Mouse (Mus musculus) liver, embryonic 13.5 days (tissue): ENCODE results near the gene 2410137M14Rik. TPM values are rescaled to one million over a fixed set of nuclear protein-coding genes. Genes with fewer than 3 reads are reported as not detected.
"Not testable (repeated sequence)": the region's sequence is repeated elsewhere in the genome, so short reads cannot be mapped to it uniquely, and the experiment has no call there.

ENCODE experiments used
- ATAC-seq: fragments of 200-750 bp; cut with Nextera tagmentation; 2 replicates; pipeline ENCODE4 v1.8.0; 2017; ENCODE audit warnings: low read depth, mild to moderate bottlenecking, moderate number of reproducible peaks, moderate library complexity
- DNase-seq: peaks from one replicate; pipeline ENCODE4 v3.0.0; 2022
- H3K27ac ChIP-seq: fragments of 300-500 bp; sonication (generic); 2 replicates; pipeline ENCODE4 v1.5.1; 2015; ENCODE audit warnings: moderate library complexity, mild to moderate bottlenecking, inconsistent platforms
- H3K27me3 ChIP-seq: fragments of 300-500 bp; sonication (generic); 2 replicates; pipeline ENCODE4 v1.6.1; 2015; ENCODE audit warnings: mild to moderate bottlenecking, inconsistent platforms
- H3K36me3 ChIP-seq: fragments of 300-500 bp; sonication (generic); 2 replicates; pipeline ENCODE4 v1.6.1; 2015; ENCODE audit warnings: mild to moderate bottlenecking, inconsistent platforms
- H3K4me1 ChIP-seq: fragments of 300-500 bp; sonication (generic); replicated peaks from 2 replicates; pipeline ENCODE4 v1.6.1; 2015; ENCODE audit warnings: inconsistent platforms
- H3K4me2 ChIP-seq: fragments of 300-500 bp; sonication (generic); 2 replicates; pipeline ENCODE4 v1.6.1; 2015; ENCODE audit warnings: inconsistent platforms, mild to moderate bottlenecking, moderate library complexity
- H3K4me3 ChIP-seq: fragments of 300-500 bp; sonication (generic); replicated peaks from 2 replicates; pipeline ENCODE4 v1.5.1; 2015; ENCODE audit warnings: mild to moderate bottlenecking, inconsistent platforms
- H3K9ac ChIP-seq: fragments of 300-500 bp; sonication (generic); 2 replicates; pipeline ENCODE4 v1.6.1; 2015; ENCODE audit warnings: mild to moderate bottlenecking, inconsistent platforms
- H3K9me3 ChIP-seq: fragments of 300-500 bp; sonication (generic); replicated peaks from 2 replicates; pipeline ENCODE4 v1.6.1; 2016; ENCODE audit warnings: inconsistent platforms
- WGBS: fragments of 180-500 bp; shearing (Covaris S2); methylation state at CpG from one replicate; pipeline ENCODE4 v1.1.7; 2015; ENCODE audit not compliant: insufficient replicate concordance; 5-methylcytosine and 5-hydroxymethylcytosine counted together
- polyA plus RNA-seq: library from polyadenylated mRNA; unstranded; fragments of >200 nt; fragmentation: Nextera tagmentation; extraction: Ambion mirVana; gene quantifications from 2 replicates; pipeline ENCODE4 v1.2.1, GENCODE M21; 2015

Gene 2410137M14Rik
- polyA plus RNA-seq = not detected in 2 replicates

DNA sequence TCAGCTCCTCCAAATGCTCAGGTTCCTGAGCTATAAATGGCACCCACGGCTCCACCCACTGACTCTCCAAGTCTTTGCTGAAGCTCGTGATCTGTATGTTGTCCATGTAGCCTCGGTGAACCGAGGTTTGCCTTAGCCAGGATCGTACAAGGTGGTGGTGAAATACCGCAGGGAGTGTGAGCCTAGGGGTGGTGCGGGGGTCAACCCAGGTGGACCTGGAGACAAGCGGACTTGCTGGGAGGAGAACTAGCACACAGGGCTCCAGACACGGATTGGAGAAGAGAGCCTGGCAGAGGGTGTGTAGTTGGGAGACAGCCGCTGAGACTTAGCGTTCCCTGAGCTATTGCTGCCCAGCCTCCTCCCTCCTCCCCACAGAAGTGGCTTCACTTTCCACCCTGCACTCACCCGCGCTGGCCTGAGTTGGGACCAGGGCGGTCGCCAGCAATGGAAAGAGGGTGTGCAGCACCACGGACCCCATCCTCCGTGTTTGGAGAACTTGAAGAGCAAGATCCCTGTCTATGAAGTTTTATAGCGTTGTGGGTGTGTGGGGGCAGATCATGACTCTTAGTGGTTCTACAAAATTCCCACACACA lies at the start of gene 2410137M14Rik:
TSS of gene 2410137M14Rik (minus strand) at position 17 of the 593 bp plus-strand sequence.
- H3K9me3 ChIP-seq = no peaks in the 10 kb centered on the region
- 7% methylated on average over 18 of the region's 18 CpGs for WGBS
- no peak within 1 kb of the TSS for H3K27ac ChIP-seq
- peaks cover 40% of the 10 kb centered on the region for H3K27me3 ChIP-seq
- DNase-seq (no peak), ATAC-seq (no peak)
- peaks cover 3% of the 10 kb centered on the region; the same call in 1 of the 2 replicates for H3K4me1 ChIP-seq
- H3K4me2 ChIP-seq = peak within 1 kb of the TSS; percentile 37
- no peaks in the 10 kb centered on the region for H3K36me3 ChIP-seq
- H3K9ac ChIP-seq = no peak within 1 kb of the TSS
- no peak within 1 kb of the TSS for H3K4me3 ChIP-seq

GRCm38 (mm10) chr17:37029162-37029561 lies 48.1 kb upstream of the 2410137M14Rik start:
- H3K27ac ChIP-seq = no peak overlapping the region

GRCm38 (mm10) chr17:37028683-37029120 lies 47.7 kb upstream of the 2410137M14Rik start:
- peak; percentile 91 for ATAC-seq
- H3K4me1 ChIP-seq = peaks cover 4% of the 10 kb centered on the region
- no peak overlapping the region for H3K27ac ChIP-seq
- WGBS = 2% methylated on average over 14 of the region's 14 CpGs
- H3K36me3 ChIP-seq = no peaks in the 10 kb centered on the region
- H3K4me2 ChIP-seq = peak overlapping the region; percentile 58
- no peaks in the 10 kb centered on the region for H3K9me3 ChIP-seq
- H3K9ac ChIP-seq = peak overlapping the region; percentile 41; the same call in 1 of the 2 replicates
- H3K4me3 ChIP-seq = peak overlapping the region; percentile 53
- DNase-seq = peak; percentile 56
- no peaks in the 10 kb centered on the region for H3K27me3 ChIP-seq

More at GRCm38 (mm10) chr17:37029162-37029561, 48.1 kb upstream of the 2410137M14Rik start:
- Histone ChIP-seq H3K27me3 (no peaks in the 10 kb centered on the region), H3K9me3 (no peaks in the 10 kb centered on the region), H3K4me3 (peak overlapping the region; percentile 53), H3K36me3 (no peaks in the 10 kb centered on the region), H3K4me2 (peak overlapping the region; percentile 58), H3K4me1 (peaks cover 4% of the 10 kb centered on the region), H3K9ac (no peak overlapping the region; the same call in 1 of the 2 replicates)
- no peak for ATAC-seq
- 68% methylated on average over 8 of the region's 8 CpGs for WGBS
- no peak for DNase-seq

- 25% methylated on average over 10 of the region's 10 CpGs for WGBS
- Histone ChIP-seq H3K4me3 (peak overlapping the region; percentile 53; the same call in 1 of the 2 replicates), H3K36me3 (no peaks in the 10 kb centered on the region), H3K27me3 (no peaks in the 10 kb centered on the region), H3K9me3 (no peaks in the 10 kb centered on the region), H3K4me1 (peaks cover 4% of the 10 kb centered on the region), H3K9ac (0 out of 2 replicates have a peak overlapping the region, but pooled peaks have one; percentile 41), H3K4me2 (peak overlapping the region; percentile 58), H3K27ac (peak overlapping the region; percentile 63)
- no peak for DNase-seq
- ATAC-seq = no peak
Measured at GRCm38 (mm10) chr17:37028212-37028611, 47.2 kb upstream of the 2410137M14Rik start.

- ATAC-seq (no peak), DNase-seq (no peak)
- no peaks in the 10 kb centered on the region for H3K36me3 ChIP-seq
- no peaks in the 10 kb centered on the region for H3K27me3 ChIP-seq
- H3K4me2 ChIP-seq = no peak overlapping the region
- no peak overlapping the region for H3K4me3 ChIP-seq
- no peak overlapping the region for H3K27ac ChIP-seq
- no peak overlapping the region for H3K9ac ChIP-seq
- no peaks in the 10 kb centered on the region for H3K9me3 ChIP-seq
- 81% methylated on average over 4 of the region's 4 CpGs for WGBS
- peaks cover 4% of the 10 kb centered on the region for H3K4me1 ChIP-seq
Measured at GRCm38 (mm10) chr17:37027486-37027885, 46.4 kb upstream of the 2410137M14Rik start.

DNA sequence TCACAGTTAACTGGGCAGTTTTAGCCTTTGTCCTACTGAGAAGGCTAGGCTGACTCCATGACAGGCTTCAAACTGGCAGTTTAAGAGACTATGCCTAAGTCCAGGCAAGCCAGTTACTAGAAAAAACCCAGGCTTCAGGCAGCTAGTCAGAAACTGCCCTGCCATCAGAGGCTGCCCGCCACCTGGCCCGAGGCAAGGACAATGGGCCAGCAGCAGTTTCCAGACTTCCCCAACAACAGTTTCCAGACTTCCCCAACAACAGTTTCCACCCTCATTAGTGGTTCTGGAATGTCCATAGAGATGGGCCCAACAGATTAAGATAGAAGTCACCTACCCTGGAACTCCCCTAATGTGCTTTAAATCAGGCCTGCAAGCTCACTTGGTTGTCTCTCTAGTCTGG lies 45.4 kb upstream of the 2410137M14Rik start:
- no peak for ATAC-seq
- Histone ChIP-seq H3K4me2 (no peak overlapping the region), H3K36me3 (no peaks in the 10 kb centered on the region), H3K4me1 (peaks cover 4% of the 10 kb centered on the region), H3K27me3 (no peaks in the 10 kb centered on the region), H3K4me3 (no peak overlapping the region), H3K9me3 (no peaks in the 10 kb centered on the region), H3K27ac (no peak overlapping the region), H3K9ac (no peak overlapping the region)
- WGBS = 73% methylated on average over 2 of the region's 2 CpGs
- DNase-seq = no peak

GRCm38 (mm10) chr17:37022628-37023576 lies 41.9 kb upstream of the 2410137M14Rik start, which contains the start of gene Mog:
Gene Mog, minus strand, starts transcription at chr17:37023398.
- Histone ChIP-seq H3K4me2 (no peak within 1 kb of the TSS), H3K9me3 (no peaks in the 10 kb centered on the region), H3K36me3 (no peaks in the 10 kb centered on the region), H3K9ac (no peak within 1 kb of the TSS), H3K4me1 (no peaks in the 10 kb centered on the region), H3K27ac (no peak within 1 kb of the TSS), H3K4me3 (no peak within 1 kb of the TSS), H3K27me3 (no peaks in the 10 kb centered on the region)
- WGBS = 56% methylated on average over 9 of the region's 9 CpGs
- no peak for ATAC-seq
- no peak for DNase-seq

- not testable (repeated sequence) for H3K27me3 ChIP-seq
Measured at GRCm38 (mm10) chr17:37019242-37019641, 38.2 kb upstream of the 2410137M14Rik start.

DNA sequence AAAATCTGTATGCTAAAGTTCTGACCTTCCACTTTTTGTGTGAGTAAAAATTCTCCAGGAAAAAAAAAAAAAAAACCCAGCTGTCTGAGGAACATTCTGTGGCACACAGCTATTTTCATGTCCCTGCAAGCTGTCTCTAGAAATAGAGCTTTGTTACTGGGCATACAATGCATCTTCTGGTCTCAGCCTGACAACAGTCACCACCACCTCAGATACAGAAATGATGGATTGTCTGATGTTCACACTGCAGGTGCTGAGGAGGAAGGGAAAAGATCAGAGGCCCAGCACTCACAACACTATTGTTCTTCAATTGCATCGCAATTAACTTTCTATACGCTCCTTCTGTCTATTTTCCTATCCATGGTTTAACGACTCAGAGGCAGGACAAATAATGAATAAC lies 37.3 kb upstream of the 2410137M14Rik start:
- no peaks in the 10 kb centered on the region for H3K27me3 ChIP-seq
- no peaks in the 10 kb centered on the region for H3K9me3 ChIP-seq
- no peak overlapping the region for H3K9ac ChIP-seq
- 72% methylated on average over 3 of the region's 3 CpGs for WGBS
- H3K36me3 ChIP-seq = no peaks in the 10 kb centered on the region
- H3K27ac ChIP-seq = no peak overlapping the region
- H3K4me1 ChIP-seq = no peaks in the 10 kb centered on the region
- H3K4me3 ChIP-seq = no peak overlapping the region
- no peak for ATAC-seq
- DNase-seq = no peak
- H3K4me2 ChIP-seq = no peak overlapping the region

More at GRCm38 (mm10) chr17:37019242-37019641, 38.2 kb upstream of the 2410137M14Rik start:
- H3K9ac ChIP-seq, H3K9me3 ChIP-seq, H3K27ac ChIP-seq, H3K4me1 ChIP-seq, DNase-seq, ATAC-seq, H3K4me3 ChIP-seq, H3K36me3 ChIP-seq, H3K4me2 ChIP-seq: not testable (repeated sequence)
- WGBS = 65% methylated on average over 5 of the region's 5 CpGs

DNA sequence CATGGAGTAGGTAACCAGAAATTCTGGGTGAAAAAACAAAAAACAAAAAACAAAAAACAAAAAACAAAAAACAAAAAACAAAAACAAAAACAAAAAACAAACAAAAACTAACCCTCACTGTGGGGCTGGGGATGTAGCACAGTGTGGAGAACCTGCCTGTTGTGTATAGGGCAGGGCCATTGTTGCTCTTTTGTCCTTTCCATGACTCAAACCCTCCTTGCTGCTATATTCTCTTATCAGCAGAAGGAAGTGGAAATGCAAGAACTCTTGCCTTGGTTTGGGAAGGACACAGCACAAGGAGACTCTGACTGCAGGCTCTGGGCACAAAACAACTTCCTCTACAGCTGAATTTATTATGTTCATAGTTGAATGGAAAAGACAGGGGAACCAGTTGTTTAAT lies 35.3 kb upstream of the 2410137M14Rik start:
- Histone ChIP-seq H3K4me2 (no peak overlapping the region), H3K36me3 (no peaks in the 10 kb centered on the region), H3K27ac (no peak overlapping the region), H3K9me3 (no peaks in the 10 kb centered on the region), H3K27me3 (no peaks in the 10 kb centered on the region), H3K4me1 (no peaks in the 10 kb centered on the region), H3K9ac (no peak overlapping the region), H3K4me3 (no peak overlapping the region)
- ATAC-seq = no peak
- DNase-seq = no peak

DNA sequence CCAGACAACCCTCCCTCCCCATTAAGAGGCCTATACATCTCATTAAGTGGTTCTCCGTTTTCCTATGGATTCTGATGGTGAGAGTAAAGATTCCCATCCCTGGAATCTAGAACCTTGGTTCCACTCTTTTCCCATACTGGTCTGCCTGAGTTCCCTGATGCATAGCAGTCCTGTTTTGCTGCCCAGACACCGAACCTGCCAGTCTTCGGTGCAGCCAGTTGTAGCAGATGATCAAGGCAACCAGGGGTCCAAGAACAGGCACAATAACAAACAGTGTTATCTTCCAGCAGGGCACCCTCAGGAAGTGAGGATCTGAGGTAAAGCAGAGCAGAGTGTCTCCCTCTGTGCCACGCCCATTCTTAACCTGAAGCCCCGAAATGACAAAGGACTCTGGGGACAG lies 31.1 kb upstream of the 2410137M14Rik start:
- DNase-seq (no peak), ATAC-seq (no peak)
- Histone ChIP-seq H3K9ac (no peak overlapping the region), H3K9me3 (no peaks in the 10 kb centered on the region), H3K27me3 (no peaks in the 10 kb centered on the region), H3K4me2 (no peak overlapping the region), H3K27ac (no peak overlapping the region), H3K4me1 (no peaks in the 10 kb centered on the region), H3K4me3 (no peak overlapping the region), H3K36me3 (no peaks in the 10 kb centered on the region)
- 39% methylated on average over 5 of the region's 5 CpGs for WGBS
